Mouse (Mus musculus): ENCODE measurements around the gene Stk39. TPM values are rescaled to one million over a fixed set of nuclear protein-coding genes. Genes with fewer than 3 reads are reported as not detected.

Gene Stk39
- polyA plus RNA-seq, 1 experiment from 2014 or later: 35.8 TPM

GRCm38 (mm10) chr2:68229872-68230271 lies 242.2 kb downstream of the Stk39 start:
- 98% methylated on average over 2 of the region's 2 CpGs for WGBS
- Histone ChIP-seq H3K4me3 (no peak overlapping the region), H3K4me2 (no peak overlapping the region)

GRCm38 (mm10) chr2:68229081-68229480 lies 243.0 kb downstream of the Stk39 start:
- ATAC-seq (ENCODE audit: low read depth): no peak
- no peak overlapping the region for H3K9ac ChIP-seq

More at GRCm38 (mm10) chr2:68229872-68230271, 242.2 kb downstream of the Stk39 start:
- Histone ChIP-seq H3K36me3 (peaks cover 3% of the 10 kb centered on the region; the same call in 1 of the 2 replicates), H3K27me3 (no peaks in the 10 kb centered on the region), H3K4me1 (replicated peaks) (no peaks in the 10 kb centered on the region), H3K27ac (replicated peaks) (no peak overlapping the region), H3K9ac (no peak overlapping the region), H3K9me3 (no peaks in the 10 kb centered on the region)
- no peak for ATAC-seq (ENCODE audit: low read depth)

GRCm38 (mm10) chr2:68222227-68222873 lies 249.7 kb downstream of the Stk39 start:
- no peaks in the 10 kb centered on the region for H3K27me3 ChIP-seq
- WGBS: 13% methylated on average over 5 of the region's 5 CpGs
- 0 out of 2 replicates have a peak overlapping the region, but pooled peaks have one; percentile 11 for H3K27ac ChIP-seq (replicated peaks)
- peaks cover 29% of the 10 kb centered on the region for H3K4me1 ChIP-seq (replicated peaks)
- H3K9me3 ChIP-seq: no peaks in the 10 kb centered on the region
- ATAC-seq (ENCODE audit: low read depth): peak; percentile 73
- H3K4me3 ChIP-seq: no peak overlapping the region
- no peak overlapping the region for H3K9ac ChIP-seq
- peaks cover 10% of the 10 kb centered on the region for H3K36me3 ChIP-seq
- no peak overlapping the region for H3K4me2 ChIP-seq

More at GRCm38 (mm10) chr2:68229081-68229480, 243.0 kb downstream of the Stk39 start:
- no peak overlapping the region for H3K27ac ChIP-seq (replicated peaks)
- no peak overlapping the region for H3K4me3 ChIP-seq
- no peak overlapping the region for H3K4me2 ChIP-seq
- peaks cover 3% of the 10 kb centered on the region; the same call in 1 of the 2 replicates for H3K36me3 ChIP-seq
- WGBS: 60% methylated on average over 2 of the region's 2 CpGs
- H3K4me1 ChIP-seq (replicated peaks): peaks cover 3% of the 10 kb centered on the region; the same call in 1 of the 2 replicates
- H3K9me3 ChIP-seq: no peaks in the 10 kb centered on the region
- H3K27me3 ChIP-seq: no peaks in the 10 kb centered on the region

GRCm38 (mm10) chr2:68221226-68221625 lies 250.8 kb downstream of the Stk39 start:
- no peak overlapping the region for H3K4me2 ChIP-seq
- H3K4me3 ChIP-seq: no peak overlapping the region
- peaks cover 29% of the 10 kb centered on the region for H3K4me1 ChIP-seq (replicated peaks)
- peaks cover 10% of the 10 kb centered on the region for H3K36me3 ChIP-seq
- no peak overlapping the region for H3K9ac ChIP-seq
- ATAC-seq (ENCODE audit: low read depth): no peak; the same call in 1 of the 2 replicates
- H3K9me3 ChIP-seq: no peaks in the 10 kb centered on the region
- 64% methylated on average over 4 of the region's 4 CpGs for WGBS
- no peaks in the 10 kb centered on the region for H3K27me3 ChIP-seq
- no peak overlapping the region for H3K27ac ChIP-seq (replicated peaks)

- no peak for ATAC-seq (ENCODE audit: low read depth)
- Histone ChIP-seq H3K4me2 (no peak overlapping the region), H3K9me3 (no peaks in the 10 kb centered on the region), H3K4me3 (no peak overlapping the region), H3K9ac (no peak overlapping the region), H3K4me1 (replicated peaks) (peaks cover 29% of the 10 kb centered on the region), H3K27me3 (no peaks in the 10 kb centered on the region), H3K27ac (replicated peaks) (no peak overlapping the region), H3K36me3 (peaks cover 10% of the 10 kb centered on the region)
- WGBS: 87% methylated on average over 4 of the region's 4 CpGs
These were observed 252.2 kb downstream of the Stk39 start for GRCm38 (mm10) chr2:68219823-68220222.

- no peak overlapping the region for H3K9ac ChIP-seq
- no peaks in the 10 kb centered on the region for H3K9me3 ChIP-seq
- H3K4me2 ChIP-seq: no peak overlapping the region
- H3K27ac ChIP-seq (replicated peaks): no peak overlapping the region
- H3K4me1 ChIP-seq (replicated peaks): no peaks in the 10 kb centered on the region
- H3K27me3 ChIP-seq: no peaks in the 10 kb centered on the region
- no peak overlapping the region for H3K4me3 ChIP-seq
- 82% methylated on average over 11 of the region's 11 CpGs for WGBS
- no peak for ATAC-seq (ENCODE audit: low read depth)
- H3K36me3 ChIP-seq: peaks cover 10% of the 10 kb centered on the region
These were observed 256.9 kb downstream of the Stk39 start for GRCm38 (mm10) chr2:68215176-68215575.

GRCm38 (mm10) chr2:68214400-68214799 lies 257.7 kb downstream of the Stk39 start:
- ATAC-seq (ENCODE audit: low read depth): no peak
- Histone ChIP-seq H3K4me3 (no peak overlapping the region), H3K9ac (no peak overlapping the region), H3K9me3 (no peaks in the 10 kb centered on the region), H3K27ac (replicated peaks) (no peak overlapping the region), H3K4me2 (no peak overlapping the region), H3K27me3 (no peaks in the 10 kb centered on the region), H3K4me1 (replicated peaks) (no peaks in the 10 kb centered on the region), H3K36me3 (peaks cover 5% of the 10 kb centered on the region)
- 76% methylated on average over 6 of the region's 6 CpGs for WGBS

GRCm38 (mm10) chr2:68211443-68211842 lies 260.6 kb downstream of the Stk39 start:
- Histone ChIP-seq H3K36me3 (no peaks in the 10 kb centered on the region), H3K9me3 (no peaks in the 10 kb centered on the region), H3K27ac (replicated peaks) (no peak overlapping the region), H3K27me3 (no peaks in the 10 kb centered on the region), H3K4me2 (no peak overlapping the region), H3K9ac (no peak overlapping the region), H3K4me3 (no peak overlapping the region), H3K4me1 (replicated peaks) (0 out of 2 replicates have a peak, but pooled peaks cover 2% of the 10 kb centered on the region)
- ATAC-seq (ENCODE audit: low read depth): no peak
- 90% methylated on average over 7 of the region's 7 CpGs for WGBS

GRCm38 (mm10) chr2:68196245-68196644 lies 275.8 kb downstream of the Stk39 start:
- no peaks in the 10 kb centered on the region for H3K27me3 ChIP-seq

GRCm38 (mm10) chr2:68194444-68194843 lies 277.6 kb downstream of the Stk39 start:
- no peak for ATAC-seq (ENCODE audit: low read depth)
- no peak overlapping the region for H3K27ac ChIP-seq (replicated peaks)
- H3K4me2 ChIP-seq: no peak overlapping the region
- H3K36me3 ChIP-seq: no peaks in the 10 kb centered on the region
- no peak overlapping the region for H3K4me3 ChIP-seq
- no peaks in the 10 kb centered on the region for H3K4me1 ChIP-seq (replicated peaks)
- WGBS: 71% methylated on average over 4 of the region's 4 CpGs
- no peak overlapping the region for H3K9ac ChIP-seq
- no peaks in the 10 kb centered on the region for H3K9me3 ChIP-seq
- no peaks in the 10 kb centered on the region for H3K27me3 ChIP-seq

More at GRCm38 (mm10) chr2:68196245-68196644, 275.8 kb downstream of the Stk39 start:
- H3K9ac ChIP-seq: no peak overlapping the region
- no peak overlapping the region for H3K27ac ChIP-seq (replicated peaks)
- no peak for ATAC-seq (ENCODE audit: low read depth)
- H3K4me3 ChIP-seq: no peak overlapping the region
- WGBS: 68% methylated on average over 4 of the region's 4 CpGs
- no peaks in the 10 kb centered on the region for H3K36me3 ChIP-seq
- no peaks in the 10 kb centered on the region for H3K4me1 ChIP-seq (replicated peaks)
- H3K4me2 ChIP-seq: no peak overlapping the region
- no peaks in the 10 kb centered on the region for H3K9me3 ChIP-seq

GRCm38 (mm10) chr2:68193465-68193837 lies 278.6 kb downstream of the Stk39 start:
- no peaks in the 10 kb centered on the region for H3K4me1 ChIP-seq (replicated peaks)
- no peaks in the 10 kb centered on the region for H3K36me3 ChIP-seq
- H3K4me3 ChIP-seq: no peak overlapping the region
- H3K27ac ChIP-seq (replicated peaks): no peak overlapping the region
- no peaks in the 10 kb centered on the region for H3K27me3 ChIP-seq
- no peak for ATAC-seq (ENCODE audit: low read depth)
- no peak overlapping the region for H3K9ac ChIP-seq
- H3K9me3 ChIP-seq: no peaks in the 10 kb centered on the region
- H3K4me2 ChIP-seq: no peak overlapping the region

GRCm38 (mm10) chr2:68192605-68193464 lies 279.2 kb downstream of the Stk39 start:
- no peaks in the 10 kb centered on the region for H3K4me1 ChIP-seq (replicated peaks)
- H3K27ac ChIP-seq (replicated peaks): no peak overlapping the region
- ATAC-seq (ENCODE audit: low read depth): no peak
- H3K9me3 ChIP-seq: no peaks in the 10 kb centered on the region
- 80% methylated on average over 5 of the region's 5 CpGs for WGBS
- no peak overlapping the region for H3K4me2 ChIP-seq
- H3K27me3 ChIP-seq: no peaks in the 10 kb centered on the region
- no peaks in the 10 kb centered on the region for H3K36me3 ChIP-seq
- H3K9ac ChIP-seq: no peak overlapping the region
- H3K4me3 ChIP-seq: no peak overlapping the region
